Mouse (Mus musculus): ENCODE data around the gene 1600014C23Rik.

The 1600014C23Rik gene

GRCm38 (mm10) chr17:45733735-45734301 lies at the start of gene 1600014C23Rik:
TSS of gene 1600014C23Rik (minus strand) at chr17:45733844.
- DNase-seq (ENCODE audit: low spot score): no peak

GRCm38 (mm10) chr17:45778446-45778845 lies 44.8 kb upstream of the 1600014C23Rik start:
- no peak for DNase-seq (ENCODE audit: low spot score)

GRCm38 (mm10) chr17:45777431-45777830 lies 43.8 kb upstream of the 1600014C23Rik start:
- no peak for DNase-seq (ENCODE audit: low spot score)

- DNase-seq (ENCODE audit: low spot score): no peak
Measured at GRCm38 (mm10) chr17:45776185-45776584, 42.5 kb upstream of the 1600014C23Rik start.

GRCm38 (mm10) chr17:45775468-45775867 lies 41.8 kb upstream of the 1600014C23Rik start:
- DNase-seq (ENCODE audit: low spot score): no peak

- no peak for DNase-seq (ENCODE audit: low spot score)
Measured at GRCm38 (mm10) chr17:45772566-45772965, 38.9 kb upstream of the 1600014C23Rik start.

- DNase-seq (ENCODE audit: low spot score): no peak
Measured at GRCm38 (mm10) chr17:45772096-45772495, 38.5 kb upstream of the 1600014C23Rik start.

GRCm38 (mm10) chr17:45770441-45770840 lies 36.8 kb upstream of the 1600014C23Rik start:
- no peak for DNase-seq (ENCODE audit: low spot score)

- no peak for DNase-seq (ENCODE audit: low spot score)
Measured at GRCm38 (mm10) chr17:45769821-45770220, 36.2 kb upstream of the 1600014C23Rik start.

- DNase-seq (ENCODE audit: low spot score): no peak
Measured at GRCm38 (mm10) chr17:45767536-45768146, 34.0 kb upstream of the 1600014C23Rik start.

GRCm38 (mm10) chr17:45766735-45767535 lies 33.3 kb upstream of the 1600014C23Rik start:
- no peak for DNase-seq (ENCODE audit: low spot score)

- no peak for DNase-seq (ENCODE audit: low spot score)
Measured at GRCm38 (mm10) chr17:45765914-45766313, 32.3 kb upstream of the 1600014C23Rik start.

- no peak for DNase-seq (ENCODE audit: low spot score)
Measured at GRCm38 (mm10) chr17:45763188-45763587, 29.5 kb upstream of the 1600014C23Rik start.

- DNase-seq (ENCODE audit: low spot score): no peak
Measured at GRCm38 (mm10) chr17:45761902-45762301, 28.3 kb upstream of the 1600014C23Rik start.

- no peak for DNase-seq (ENCODE audit: low spot score)
Measured at GRCm38 (mm10) chr17:45760965-45761645, 27.5 kb upstream of the 1600014C23Rik start.

GRCm38 (mm10) chr17:45759751-45760150 lies 26.1 kb upstream of the 1600014C23Rik start:
- DNase-seq (ENCODE audit: low spot score): no peak

- DNase-seq (ENCODE audit: low spot score): no peak
Measured at GRCm38 (mm10) chr17:45758808-45759207, 25.2 kb upstream of the 1600014C23Rik start.

GRCm38 (mm10) chr17:45757932-45758331 lies 24.3 kb upstream of the 1600014C23Rik start:
- DNase-seq (ENCODE audit: low spot score): no peak

- DNase-seq (ENCODE audit: low spot score): no peak
Measured at GRCm38 (mm10) chr17:45756831-45757230, 23.2 kb upstream of the 1600014C23Rik start.

GRCm38 (mm10) chr17:45756391-45756790 lies 22.7 kb upstream of the 1600014C23Rik start:
- no peak for DNase-seq (ENCODE audit: low spot score)

- no peak for DNase-seq (ENCODE audit: low spot score)
Measured at GRCm38 (mm10) chr17:45754186-45754862, 20.7 kb upstream of the 1600014C23Rik start.

GRCm38 (mm10) chr17:45752678-45753077 lies 19.0 kb upstream of the 1600014C23Rik start:
- DNase-seq (ENCODE audit: low spot score): no peak

Measured in T-cell, adult 2 months (primary cell).